Mouse (Mus musculus): Measurements from ENCODE around the gene Catsper1.

GRCm38 (mm10) chr19:5388011-5388441 is 52.5 kb downstream of the Catsper1 start:
- TF ChIP-seq POLR2A (IDR thresholded peaks at IDR 0.05; ENCODE audit: control insufficient read depth, low read depth, low read length) (no peak), CTCF (IDR thresholded peaks at IDR 0.05; ENCODE audit: control insufficient read depth, insufficient read depth, insufficient replicate concordance, low read depth, low read length) (no peak)
